Mouse (Mus musculus): ENCODE data around the gene Gapt.
A peak's percentile ranks its signal among the peaks of the same experiment; 100 is the strongest.

Gapt gene

DNA sequence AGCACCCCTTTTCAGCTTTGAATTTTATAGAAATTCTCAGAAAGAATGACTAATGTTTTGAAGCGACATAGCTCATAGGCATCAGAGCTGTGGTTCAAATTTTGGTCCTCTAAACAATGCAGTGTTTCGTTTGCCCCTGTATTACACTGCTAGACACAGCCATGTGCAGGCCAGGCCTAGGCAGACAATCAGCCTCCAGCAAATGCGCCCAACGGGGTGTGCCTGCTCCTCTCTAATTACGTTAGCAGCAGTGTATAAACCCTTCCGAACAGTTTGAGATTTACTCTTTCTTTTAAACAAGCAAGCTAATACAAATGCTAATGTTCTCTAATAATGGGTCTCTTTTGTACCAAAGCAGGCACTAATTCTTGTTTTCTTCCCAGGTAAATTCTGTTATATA is 14.4 kb downstream of the Gapt start:
- no peak for DNase-seq

DNA sequence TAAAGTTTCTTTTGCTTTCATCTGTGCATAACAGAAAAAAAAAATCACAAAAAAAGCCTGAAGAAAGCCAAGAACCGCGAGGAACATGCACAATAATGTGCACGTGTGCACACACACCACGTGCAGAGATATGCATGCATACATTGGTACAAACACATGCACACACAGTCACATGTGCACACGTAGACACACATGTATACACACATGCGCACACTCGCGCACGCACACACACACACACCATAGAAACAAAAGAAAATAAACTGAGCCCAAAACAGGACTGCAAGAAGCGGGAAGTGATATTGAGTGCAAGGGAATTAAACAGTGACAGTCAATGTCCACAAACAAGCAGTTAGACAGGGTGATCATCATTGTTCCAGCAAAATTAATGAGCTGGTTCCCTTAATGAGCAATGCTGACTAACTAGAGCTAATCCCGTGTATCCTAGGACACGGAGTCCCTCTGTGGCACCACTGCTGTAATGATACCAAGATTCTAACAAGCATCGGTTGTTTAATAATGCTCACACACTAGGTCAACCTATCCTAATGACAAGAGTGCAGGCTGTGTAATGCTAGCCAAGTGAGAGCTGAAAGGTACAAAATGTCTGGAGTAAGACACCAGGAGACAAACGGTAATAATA is 23.9 kb downstream of the Gapt start:
- DNase-seq: no peak

DNA sequence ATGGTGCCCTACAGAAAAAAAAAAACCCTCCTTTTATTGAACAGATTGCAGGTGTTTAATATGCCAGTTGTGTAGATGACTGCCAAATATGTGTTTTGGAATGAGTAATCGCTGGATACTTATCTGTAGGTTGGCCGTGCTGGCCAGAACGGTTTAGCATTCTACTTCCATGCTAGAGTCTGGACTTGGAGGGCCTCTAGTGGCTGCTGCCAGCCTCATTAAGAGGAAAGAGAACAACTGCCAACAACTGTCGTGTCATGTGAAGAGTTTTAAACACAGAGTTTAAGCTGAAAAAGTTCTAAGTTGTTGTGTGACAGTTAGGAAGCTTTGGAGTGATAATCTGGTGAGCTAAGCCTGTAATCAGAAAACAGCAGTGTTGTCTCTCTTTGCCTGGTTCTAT is 38.3 kb downstream of the Gapt start:
- DNase-seq: peak; percentile 11

DNA sequence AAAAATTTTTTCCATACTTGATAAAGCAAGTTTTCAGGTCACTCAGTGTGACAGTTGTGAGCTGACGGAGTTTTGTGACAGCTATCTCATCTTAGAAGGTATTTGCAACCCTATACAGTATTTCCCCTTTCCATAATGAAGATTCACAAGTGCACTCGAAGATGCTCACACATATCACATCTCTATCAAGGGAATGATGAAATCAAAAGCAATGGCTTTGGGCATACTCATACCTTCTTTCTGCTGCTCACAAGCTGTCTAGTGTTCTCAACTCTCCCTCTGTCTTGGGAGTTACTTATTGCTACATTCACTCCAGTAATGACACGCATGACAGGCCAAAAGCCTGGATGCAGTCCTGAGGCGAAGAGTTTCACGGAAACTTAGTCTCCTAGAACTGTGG is 49.8 kb downstream of the Gapt start:
- DNase-seq: no peak
